Mouse (Mus musculus): Measurements from ENCODE around the gene Pnpla1. TPM values are rescaled to one million over a fixed set of nuclear protein-coding genes. Genes with fewer than 3 reads are reported as not detected.

Gene Pnpla1
- polyA plus RNA-seq, 1 experiment: 0.44 TPM

DNA sequence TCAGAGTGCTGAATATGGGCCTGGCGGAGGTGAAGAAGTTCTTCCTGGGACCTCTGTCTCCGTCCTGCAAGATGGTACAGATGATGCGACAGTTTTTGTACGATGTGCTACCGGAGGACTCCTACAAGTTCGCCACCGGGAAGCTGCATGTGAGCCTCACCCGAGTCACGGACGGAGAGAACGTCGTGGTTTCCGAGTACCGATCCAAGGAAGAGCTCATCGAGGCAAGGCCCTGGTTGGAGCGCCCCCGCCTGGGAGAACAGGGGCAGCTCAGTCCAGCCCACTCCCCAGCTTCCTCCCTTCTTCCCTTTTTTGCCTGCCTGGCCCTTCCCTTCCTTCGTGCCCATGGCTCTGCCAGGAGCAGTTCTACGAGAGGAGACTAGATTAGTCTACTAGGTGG, 18.6 kb downstream of the Pnpla1 start:
- Histone ChIP-seq H3K4me3 (ENCODE audit: insufficient read depth, low read length) (no peak overlapping the region), H3K4me1 (ENCODE audit: control insufficient read depth, insufficient read depth, low read length) (no peaks in the 10 kb centered on the region), H3K27ac (ENCODE audit: insufficient read depth, low read depth, low read length) (no peak overlapping the region)
- TF ChIP-seq CTCF (IDR thresholded peaks at IDR 0.05; ENCODE audit: low read depth, low read length) (peak; percentile 50), POLR2A (IDR thresholded peaks at IDR 0.05; ENCODE audit: borderline replicate concordance, low read depth, low read length) (no peak)

DNA sequence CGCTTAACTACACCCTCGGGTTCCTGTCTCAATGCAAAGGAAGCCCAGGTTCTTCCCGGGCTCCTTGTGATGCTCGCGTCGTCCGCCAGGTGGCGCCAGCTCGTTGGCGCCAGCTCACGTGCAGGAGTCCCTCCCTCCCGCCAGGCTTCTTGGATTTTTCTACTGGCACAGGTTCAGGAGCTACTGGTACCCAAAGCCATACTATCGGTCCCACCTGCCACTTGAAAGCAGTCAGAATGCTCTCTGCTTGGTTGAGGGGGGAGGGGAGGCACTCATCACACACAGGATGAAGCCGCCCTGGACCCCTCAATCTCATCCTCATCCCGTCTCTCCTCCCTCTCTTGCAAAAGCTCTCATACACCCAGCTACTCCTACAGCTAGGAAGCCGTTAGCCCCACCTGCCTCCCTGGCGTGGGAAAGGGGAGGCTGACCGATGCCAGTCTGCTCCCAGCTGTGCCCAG, 21.8 kb downstream of the Pnpla1 start:
- no peak overlapping the region for H3K27ac ChIP-seq (ENCODE audit: insufficient read depth, low read depth, low read length)
- H3K4me3 ChIP-seq (ENCODE audit: insufficient read depth, low read length): no peak overlapping the region
- H3K4me1 ChIP-seq (ENCODE audit: control insufficient read depth, insufficient read depth, low read length): peaks cover 2% of the 10 kb centered on the region; the same call in 1 of the 2 replicates
- TF ChIP-seq CTCF (IDR thresholded peaks at IDR 0.05; ENCODE audit: low read depth, low read length) (peak; percentile 93), POLR2A (IDR thresholded peaks at IDR 0.05; ENCODE audit: borderline replicate concordance, low read depth, low read length) (no peak)

DNA sequence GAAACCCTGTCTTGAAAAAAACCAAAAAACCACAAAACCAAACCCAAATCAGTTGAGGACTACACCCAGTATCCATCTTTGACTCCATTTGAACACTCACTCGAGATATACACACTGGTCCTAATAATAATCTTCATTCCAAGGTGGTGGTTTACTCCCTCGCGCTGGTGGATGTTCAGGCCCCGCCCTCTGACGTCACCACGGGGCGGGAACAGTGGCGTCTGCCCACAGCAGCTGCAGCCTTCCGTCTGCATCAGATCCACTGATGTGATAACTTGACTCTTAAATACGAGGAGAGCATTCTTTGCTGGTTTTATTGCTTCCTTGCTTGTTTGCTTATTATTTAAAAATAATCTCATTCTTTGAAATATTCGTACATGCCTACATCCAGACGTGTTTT, 24.1 kb downstream of the Pnpla1 start:
- Histone ChIP-seq H3K4me3 (ENCODE audit: insufficient read depth, low read length) (no peak overlapping the region), H3K27ac (ENCODE audit: insufficient read depth, low read depth, low read length) (no peak overlapping the region), H3K4me1 (ENCODE audit: control insufficient read depth, insufficient read depth, low read length) (peaks cover 2% of the 10 kb centered on the region; the same call in 1 of the 2 replicates)
- TF ChIP-seq CTCF (IDR thresholded peaks at IDR 0.05; ENCODE audit: low read depth, low read length) (no peak), POLR2A (IDR thresholded peaks at IDR 0.05; ENCODE audit: borderline replicate concordance, low read depth, low read length) (no peak)

DNA sequence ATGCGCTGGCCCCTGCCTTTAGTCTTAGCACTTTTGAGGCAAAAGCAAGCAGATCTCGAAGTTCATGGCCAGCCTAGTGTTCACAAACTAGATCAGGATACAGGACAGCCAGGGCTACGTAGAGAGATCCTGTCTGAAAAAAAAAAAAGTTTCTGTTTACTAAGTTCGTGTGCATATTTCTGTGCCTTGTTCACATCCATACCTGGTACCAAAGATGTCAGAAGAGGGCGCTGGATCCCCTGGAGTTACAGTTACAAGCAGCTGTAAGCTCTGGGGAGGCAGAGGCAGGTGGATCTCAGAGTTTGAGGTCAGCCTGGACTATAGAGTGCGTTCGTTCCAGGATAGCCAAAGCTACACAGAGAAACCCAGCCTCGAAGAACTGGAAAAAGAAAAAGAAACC, 24.6 kb downstream of the Pnpla1 start:
- TF ChIP-seq CTCF (IDR thresholded peaks at IDR 0.05; ENCODE audit: low read depth, low read length) (no peak), POLR2A (IDR thresholded peaks at IDR 0.05; ENCODE audit: borderline replicate concordance, low read depth, low read length) (no peak)
- Histone ChIP-seq H3K4me3 (ENCODE audit: insufficient read depth, low read length) (no peak overlapping the region), H3K4me1 (ENCODE audit: control insufficient read depth, insufficient read depth, low read length) (peaks cover 2% of the 10 kb centered on the region; the same call in 1 of the 2 replicates), H3K27ac (ENCODE audit: insufficient read depth, low read depth, low read length) (no peak overlapping the region)

DNA sequence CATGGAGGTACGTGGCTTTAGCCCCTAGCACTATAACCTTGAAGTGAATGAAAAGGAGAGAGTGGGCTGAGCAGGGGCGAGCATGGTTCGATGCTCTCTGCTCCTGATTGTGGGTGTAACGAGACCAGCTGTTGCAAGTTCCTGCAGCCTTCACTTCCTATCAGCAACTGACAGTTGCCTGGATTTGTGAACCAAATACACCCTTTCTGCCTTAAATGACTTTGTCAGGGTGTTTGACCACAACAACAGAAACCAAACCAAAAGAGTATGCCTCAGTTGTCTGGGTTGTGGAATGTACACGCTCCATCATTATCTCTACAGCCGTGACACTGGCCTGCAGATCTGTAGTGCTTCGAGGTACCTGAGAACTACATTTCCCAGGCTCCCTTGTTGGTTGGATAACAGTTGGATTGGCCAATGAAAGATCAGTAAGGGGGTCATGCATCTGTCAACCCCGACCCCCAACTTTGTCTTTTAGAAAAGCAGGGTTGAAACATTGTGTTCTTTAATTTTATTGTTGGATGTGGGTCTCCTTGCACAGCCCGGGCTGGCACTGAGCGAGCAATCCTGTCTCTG, 25.8 kb downstream of the Pnpla1 start:
- H3K4me3 ChIP-seq (ENCODE audit: insufficient read depth, low read length): no peak overlapping the region
- H3K4me1 ChIP-seq (ENCODE audit: control insufficient read depth, insufficient read depth, low read length): peaks cover 2% of the 10 kb centered on the region; the same call in 1 of the 2 replicates
- H3K27ac ChIP-seq (ENCODE audit: insufficient read depth, low read depth, low read length): no peak overlapping the region
- no peak for TF ChIP-seq POLR2A (IDR thresholded peaks at IDR 0.05; ENCODE audit: borderline replicate concordance, low read depth, low read length)
- no peak for TF ChIP-seq CTCF (IDR thresholded peaks at IDR 0.05; ENCODE audit: low read depth, low read length)

DNA sequence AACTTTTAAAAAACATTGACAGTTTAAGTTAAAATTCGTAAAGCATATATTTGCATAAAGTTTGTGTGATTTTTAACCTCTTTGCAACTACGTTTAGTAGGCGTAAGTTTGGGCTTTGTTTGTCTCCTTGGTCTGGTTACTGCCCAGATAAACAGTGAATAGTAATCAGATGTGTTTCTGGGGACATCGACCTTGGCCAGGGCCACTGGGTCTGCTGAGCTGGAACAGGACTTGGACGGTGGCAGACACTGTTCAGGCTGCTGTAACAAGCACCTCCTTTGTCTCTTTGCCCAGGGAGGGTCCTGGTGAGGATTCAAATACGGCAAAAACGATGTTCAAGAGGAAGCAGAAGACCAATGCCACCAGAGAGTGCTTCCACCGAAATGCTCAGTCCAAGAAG, 27.0 kb downstream of the Pnpla1 start:
- no peak overlapping the region for H3K27ac ChIP-seq (ENCODE audit: insufficient read depth, low read depth, low read length)
- no peak overlapping the region for H3K4me3 ChIP-seq (ENCODE audit: insufficient read depth, low read length)
- TF ChIP-seq POLR2A (IDR thresholded peaks at IDR 0.05; ENCODE audit: borderline replicate concordance, low read depth, low read length) (no peak), CTCF (IDR thresholded peaks at IDR 0.05; ENCODE audit: low read depth, low read length) (no peak)
- peaks cover 2% of the 10 kb centered on the region; the same call in 1 of the 2 replicates for H3K4me1 ChIP-seq (ENCODE audit: control insufficient read depth, insufficient read depth, low read length)

DNA sequence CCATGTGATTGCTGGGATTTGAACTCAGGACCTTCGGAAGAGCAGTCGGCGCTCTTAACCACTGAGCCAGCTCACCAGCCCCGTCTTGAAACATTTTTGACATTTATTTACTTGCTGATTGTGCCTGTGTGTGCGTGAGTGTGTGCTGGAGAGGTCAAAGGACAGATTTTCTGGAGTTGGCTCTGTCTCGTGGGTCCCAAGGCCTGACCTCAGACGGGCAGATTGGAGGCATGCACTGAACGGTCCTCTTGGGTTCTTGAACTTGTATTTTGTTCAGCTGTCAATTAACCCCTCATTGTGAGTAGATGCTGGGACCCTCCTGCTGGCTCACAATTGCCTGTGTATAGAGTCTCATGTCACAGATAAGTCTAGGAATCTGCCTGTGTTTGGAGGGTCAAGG, 28.1 kb downstream of the Pnpla1 start:
- Histone ChIP-seq H3K4me3 (ENCODE audit: insufficient read depth, low read length) (no peak overlapping the region), H3K27ac (ENCODE audit: insufficient read depth, low read depth, low read length) (no peak overlapping the region), H3K4me1 (ENCODE audit: control insufficient read depth, insufficient read depth, low read length) (peaks cover 2% of the 10 kb centered on the region; the same call in 1 of the 2 replicates)
- TF ChIP-seq CTCF (IDR thresholded peaks at IDR 0.05; ENCODE audit: low read depth, low read length) (no peak), POLR2A (IDR thresholded peaks at IDR 0.05; ENCODE audit: borderline replicate concordance, low read depth, low read length) (no peak)

DNA sequence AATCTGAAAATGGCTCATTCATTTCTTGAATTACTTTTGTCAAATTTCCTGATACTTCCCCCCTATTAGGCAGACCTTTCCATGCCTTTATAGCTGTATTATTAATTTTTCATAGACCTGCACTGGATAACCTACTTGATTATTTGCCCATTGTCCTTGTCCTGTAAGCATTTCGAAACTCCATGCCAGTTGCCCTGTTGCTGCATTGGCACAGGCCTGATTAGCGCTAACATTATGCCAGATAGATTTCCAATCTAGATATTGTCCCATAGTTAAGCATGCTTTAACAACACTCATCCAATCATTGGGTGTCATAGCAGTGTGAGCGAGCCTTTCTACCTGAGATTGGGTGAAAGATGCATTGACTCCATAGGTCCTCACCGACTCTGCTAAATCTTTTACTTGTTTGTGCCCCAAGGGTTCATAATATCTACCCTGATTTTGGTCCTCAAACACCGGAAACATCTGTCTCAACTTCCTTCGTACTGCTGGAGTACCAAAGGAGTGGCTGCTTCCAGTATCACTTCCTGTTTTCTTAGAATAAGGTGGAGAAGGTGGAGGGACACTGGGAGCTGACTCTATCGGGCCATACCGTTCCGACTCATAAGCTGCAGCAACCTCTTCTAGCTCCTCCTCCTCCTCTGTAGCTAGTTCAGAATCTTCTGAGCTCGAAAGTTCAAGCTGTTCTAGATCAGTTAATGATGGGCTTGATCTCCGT, 36.0 kb downstream of the Pnpla1 start:
- Histone ChIP-seq H3K27ac (ENCODE audit: insufficient read depth, low read depth, low read length) (peak overlapping the region; percentile 66), H3K4me1 (ENCODE audit: control insufficient read depth, insufficient read depth, low read length) (peaks cover 18% of the 10 kb centered on the region), H3K4me3 (ENCODE audit: insufficient read depth, low read length) (peak overlapping the region; percentile 17; the same call in 1 of the 2 replicates)
- no peak for TF ChIP-seq CTCF (IDR thresholded peaks at IDR 0.05; ENCODE audit: low read depth, low read length)
- TF ChIP-seq POLR2A (IDR thresholded peaks at IDR 0.05; ENCODE audit: borderline replicate concordance, low read depth, low read length): no peak

DNA sequence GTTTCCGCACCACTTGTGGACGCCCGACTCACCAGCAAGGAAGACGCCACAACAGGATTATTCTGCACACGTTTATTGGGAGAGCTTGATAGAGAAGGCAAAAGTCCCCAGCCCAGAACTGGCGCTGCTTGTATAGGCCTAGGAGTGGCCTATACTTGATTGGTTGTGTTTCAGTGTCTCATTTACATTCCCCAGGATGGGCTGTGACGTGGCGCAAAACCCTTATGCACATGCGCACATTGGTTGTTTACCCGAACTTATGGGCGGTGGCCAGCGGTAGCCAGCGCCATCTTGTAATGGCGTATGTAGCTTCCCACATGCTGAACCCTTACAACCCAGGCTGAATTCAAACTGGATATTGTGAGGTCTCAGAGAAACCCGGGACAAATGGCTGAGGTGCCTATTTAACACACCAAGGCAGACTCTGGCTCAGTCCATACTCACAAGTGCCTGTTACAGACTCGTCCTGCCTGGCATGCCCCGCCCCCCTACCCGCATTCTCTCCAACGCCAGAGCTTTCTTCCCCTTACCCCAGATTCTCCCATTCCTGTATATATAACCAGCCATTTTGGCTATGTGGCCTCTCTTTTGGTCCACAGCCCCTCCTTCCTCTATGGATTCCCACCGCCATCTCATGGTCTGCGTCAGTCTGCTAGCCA, 37.1 kb downstream of the Pnpla1 start:
- no peak overlapping the region for H3K4me3 ChIP-seq (ENCODE audit: insufficient read depth, low read length)
- peaks cover 18% of the 10 kb centered on the region for H3K4me1 ChIP-seq (ENCODE audit: control insufficient read depth, insufficient read depth, low read length)
- peak overlapping the region; percentile 66 for H3K27ac ChIP-seq (ENCODE audit: insufficient read depth, low read depth, low read length)
- no peak for TF ChIP-seq POLR2A (IDR thresholded peaks at IDR 0.05; ENCODE audit: borderline replicate concordance, low read depth, low read length)
- TF ChIP-seq CTCF (IDR thresholded peaks at IDR 0.05; ENCODE audit: low read depth, low read length): no peak
